ENCODE assay signal across 20 mouse cellular contexts in genomic region chr1:86512154-86512720, GRCm38 (mm10). TPM values are rescaled to one million over a fixed set of nuclear protein-coding genes. Genes with fewer than 3 reads are reported as not detected.
A peak's percentile ranks its signal among the peaks of the same experiment; 100 is the strongest.
DNase-seq lines count a peak whose midpoint lies in the region; ATAC-seq lines count a peak whose summit lies in the region.
"Had no signal": no experiment of that assay in that cellular context is flagged by ENCODE, and none has a peak within 500 bp of the region (broad histone marks: within the 10 kb centered on the region; RNA-seq: fewer than 3 reads in every experiment).

No protein-coding gene starts in this region.

- 68% methylated on average over 4 of the region's 4 CpGs for WGBS in embryonic facial prominence, embryonic 12.5 days
- 61% methylated on average over 4 of the region's 4 CpGs for WGBS in limb, embryonic 15.5 days

- no peaks in the 10 kb centered on the region for H3K36me3 ChIP-seq in megakaryocyte, embryonic 14.5 days (replicated peaks; ENCODE audit: low read length)
- H3K36me3 ChIP-seq in embryonic facial prominence, embryonic 12.5 days, result no peaks in the 10 kb centered on the region
- H3K36me3 ChIP-seq in limb, embryonic 15.5 days, result no peaks in the 10 kb centered on the region
- H3K36me3 ChIP-seq: heart, embryonic 13.5 days had no signal

- H3K4me3 ChIP-seq in megakaryocyte, embryonic 14.5 days (replicated peaks), result peak overlapping the region; percentile 16
- H3K4me3 ChIP-seq in embryonic facial prominence, embryonic 12.5 days, result no peak overlapping the region
- H3K4me3 ChIP-seq in limb, embryonic 15.5 days, result no peak overlapping the region
- H3K4me3 ChIP-seq: erythroblast, embryonic 14.5 days; heart, embryonic 13.5 days had no signal

- DNase-seq in ES-CJ7 (ENCODE audit: low read depth, low spot score), result peak; percentile 57
- no peak for DNase-seq in kidney, adult 18-20 months
- no peak for DNase-seq in frontal cortex, postnatal 36 days (ENCODE audit: low spot score in 2 of 2)
- DNase-seq: adrenal gland, adult 2 months; cerebellum, adult 9-10 months; gastrocnemius, postnatal 36 days; heart, postnatal 4 days; kidney, adult 11 months; kidney, postnatal 14 days; lung, postnatal 4 days; right cerebral cortex, postnatal 14 days; thymus, postnatal 36 days had no signal

- peak overlapping the region; percentile 46; the same call in 1 of the 2 replicates for H3K27ac ChIP-seq in embryonic facial prominence, embryonic 12.5 days
- 0 out of 2 replicates have a peak overlapping the region, but pooled peaks have one; percentile 23 for H3K27ac ChIP-seq in limb, embryonic 15.5 days
- H3K27ac ChIP-seq: heart, embryonic 13.5 days; stomach, postnatal 0 days had no signal

- ATAC-seq in megakaryocyte, adult 5-6 weeks (ENCODE audit: poor library complexity, severe bottlenecking), result no peak
- ATAC-seq in embryonic facial prominence, embryonic 12.5 days (ENCODE audit: insufficient number of reproducible peaks, insufficient read depth, low FRiP score, low TSS enrichment), result no peak
- ATAC-seq in limb, embryonic 15.5 days (ENCODE audit: insufficient number of reproducible peaks, low FRiP score, low TSS enrichment, low read depth), result no peak
- ATAC-seq in cerebellum, adult (ENCODE audit: insufficient number of reproducible peaks, low FRiP score, low TSS enrichment), result no peak

- no peak overlapping the region for H3K9ac ChIP-seq in embryonic facial prominence, embryonic 12.5 days
- no peak overlapping the region for H3K9ac ChIP-seq in limb, embryonic 15.5 days
- H3K9ac ChIP-seq: heart, embryonic 13.5 days had no signal

- H3K4me2 ChIP-seq in embryonic facial prominence, embryonic 12.5 days (replicated peaks), result no peak overlapping the region
- no peak overlapping the region for H3K4me2 ChIP-seq in limb, embryonic 15.5 days
- H3K4me2 ChIP-seq: heart, embryonic 13.5 days had no signal

- peaks cover 87% of the 10 kb centered on the region for H3K4me1 ChIP-seq in megakaryocyte, embryonic 14.5 days
- H3K4me1 ChIP-seq in embryonic facial prominence, embryonic 12.5 days, result peaks cover 14% of the 10 kb centered on the region
- peaks cover 30% of the 10 kb centered on the region for H3K4me1 ChIP-seq in limb, embryonic 15.5 days

- no peaks in the 10 kb centered on the region for H3K27me3 ChIP-seq in megakaryocyte, embryonic 14.5 days (replicated peaks)
- H3K27me3 ChIP-seq in embryonic facial prominence, embryonic 12.5 days, result no peaks in the 10 kb centered on the region
- no peaks in the 10 kb centered on the region for H3K27me3 ChIP-seq in limb, embryonic 15.5 days
- H3K27me3 ChIP-seq: heart, embryonic 13.5 days had no signal

- no peaks in the 10 kb centered on the region for H3K9me3 ChIP-seq in megakaryocyte, embryonic 14.5 days
- no peaks in the 10 kb centered on the region for H3K9me3 ChIP-seq in embryonic facial prominence, embryonic 12.5 days
- H3K9me3 ChIP-seq in limb, embryonic 15.5 days, result no peaks in the 10 kb centered on the region
- H3K9me3 ChIP-seq: heart, embryonic 13.5 days had no signal

RNA-seq across cellular contexts. Expression of gene Ptma, which starts 14.3 kb away (rescaled TPM):
- 6,261 and 14,151 TPM in 2 replicates for polyA plus RNA-seq in megakaryocyte, embryonic 14.5 days (2012; ENCODE audit: insufficient read depth, low replicate concordance)
- total RNA-seq in megakaryocyte, adult 5-6 weeks (2015), result 3,234 and 3,618 TPM in 2 replicates
- 4,288 and 4,305 TPM in 2 replicates for total RNA-seq in megakaryocyte, adult 5-6 weeks (2017)
- polyA plus RNA-seq in embryonic facial prominence, embryonic 12.5 days (2016; fragmentation: Nextera tagmentation; extraction: Ambion mirVana), result 3,116 and 3,315 TPM in 2 replicates
- 1,783 and 2,088 TPM in 2 replicates for polyA plus RNA-seq in limb, embryonic 15.5 days (2015; fragmentation: Nextera tagmentation; extraction: Ambion mirVana)
